Mouse (Mus musculus): ENCODE measurements around the gene Krtap19-4.

- TF ChIP-seq POLR2A (IDR thresholded peaks at IDR 0.05; ENCODE audit: borderline replicate concordance, insufficient read depth, low read length) (no peak), CTCF (IDR thresholded peaks at IDR 0.05; ENCODE audit: borderline replicate concordance, insufficient read depth, low read depth, low read length) (no peak)
Observed at GRCm38 (mm10) chr16:88848558-88848957, 36.3 kb downstream of the Krtap19-4 start.
